Mouse (Mus musculus) layer of hippocampus, adult 11-12 months (tissue): ENCODE measurements at regions not wholly inside any gene's neighbourhood (a gene's known extent, or its start where the extent isn't known, plus 50 kb on each side); places are given as distances from the start of the nearest gene placed in this dataset.
A peak's percentile ranks its signal among the peaks of the same experiment; 100 is the strongest.

Experiments used
- DNase-seq: peaks from one replicate; pipeline ENCODE4 v3.0.0; 2022; ENCODE audit warnings: low spot score

GRCm38 (mm10) chr17:4301142-4301853, 605.2 kb upstream of the Nox3 start:
- peak; percentile 12 for DNase-seq

GRCm38 (mm10) chr17:4311785-4312379, 615.8 kb upstream of the Nox3 start:
- DNase-seq, result no peak

GRCm38 (mm10) chr17:4319141-4319540, 623.1 kb upstream of the Nox3 start:
- DNase-seq, result no peak

GRCm38 (mm10) chr17:4328810-4329209, 632.7 kb upstream of the Nox3 start:
- no peak for DNase-seq

- DNase-seq, result no peak
These were observed 635.6 kb upstream of the Nox3 start for GRCm38 (mm10) chr17:4331650-4332049.

- no peak for DNase-seq
These were observed 637.0 kb upstream of the Nox3 start for GRCm38 (mm10) chr17:4333091-4333490.

GRCm38 (mm10) chr17:4353018-4353417, 641.1 kb upstream of the Arid1b start:
- DNase-seq, result no peak

GRCm38 (mm10) chr17:4355506-4356218, 638.5 kb upstream of the Arid1b start:
- DNase-seq, result no peak

- no peak for DNase-seq
These were observed 633.5 kb upstream of the Arid1b start for GRCm38 (mm10) chr17:4360413-4361320.

GRCm38 (mm10) chr17:4365811-4366210, 628.3 kb upstream of the Arid1b start:
- no peak for DNase-seq

GRCm38 (mm10) chr17:4380449-4380848, 613.7 kb upstream of the Arid1b start:
- DNase-seq, result no peak

GRCm38 (mm10) chr17:4380873-4381272, 613.3 kb upstream of the Arid1b start:
- no peak for DNase-seq

- peak; percentile 45 for DNase-seq
These were observed 612.0 kb upstream of the Arid1b start for GRCm38 (mm10) chr17:4381896-4382685.

- DNase-seq, result no peak
These were observed 611.4 kb upstream of the Arid1b start for GRCm38 (mm10) chr17:4382716-4383115.

- no peak for DNase-seq
These were observed 606.5 kb upstream of the Arid1b start for GRCm38 (mm10) chr17:4387616-4388015.

- DNase-seq, result no peak
These were observed 604.1 kb upstream of the Arid1b start for GRCm38 (mm10) chr17:4390012-4390411.

- no peak for DNase-seq
These were observed 603.6 kb upstream of the Arid1b start for GRCm38 (mm10) chr17:4390577-4390976.

GRCm38 (mm10) chr17:4391210-4391609, 602.9 kb upstream of the Arid1b start:
- no peak for DNase-seq

GRCm38 (mm10) chr17:4396119-4396518, 598.0 kb upstream of the Arid1b start:
- DNase-seq, result no peak

GRCm38 (mm10) chr17:4417686-4418085, 576.4 kb upstream of the Arid1b start:
- DNase-seq, result no peak

- no peak for DNase-seq
These were observed 569.5 kb upstream of the Arid1b start for GRCm38 (mm10) chr17:4424451-4425168.
